Mouse (Mus musculus) intestine, postnatal 0 days (tissue): ENCODE data around the gene Myrip. TPM values are rescaled to one million over a fixed set of nuclear protein-coding genes. Genes with fewer than 3 reads are reported as not detected.

Experiments
- ATAC-seq: fragments of 200-750 bp; cut with Nextera tagmentation; 2 replicates; pipeline ENCODE4 v1.8.0; 2017; ENCODE audit warnings: mild to moderate bottlenecking, moderate TSS enrichment, moderate library complexity
- H3K27ac ChIP-seq: fragments of 300-500 bp; sonication (generic); 2 replicates; pipeline ENCODE4 v1.5.1; 2014; ENCODE audit warnings: mild to moderate bottlenecking, low read depth, low read length, moderate library complexity
- H3K27me3 ChIP-seq: fragments of 300-500 bp; sonication (generic); replicated peaks from 2 replicates; pipeline ENCODE4 v1.6.1; 2014; ENCODE audit warnings: low read length, mixed read lengths; ENCODE audit not compliant: control insufficient read depth, insufficient read depth
- H3K36me3 ChIP-seq: fragments of 300-500 bp; sonication (generic); 2 replicates; pipeline ENCODE4 v1.6.1; 2014; ENCODE audit warnings: mild to moderate bottlenecking, moderate library complexity; ENCODE audit not compliant: control insufficient read depth, insufficient read depth
- H3K4me1 ChIP-seq: fragments of 300-500 bp; sonication (generic); replicated peaks from 2 replicates; pipeline ENCODE4 v1.6.1; 2014; ENCODE audit warnings: antibody characterized with exemption, low read length, mixed read lengths; ENCODE audit not compliant: control insufficient read depth, insufficient read depth
- H3K4me2 ChIP-seq: fragments of 300-500 bp; sonication (generic); replicated peaks from 2 replicates; pipeline ENCODE4 v1.6.1; 2014; ENCODE audit warnings: low read depth, mild to moderate bottlenecking, moderate library complexity
- H3K4me3 ChIP-seq: fragments of 300-500 bp; sonication (generic); 2 replicates; pipeline ENCODE4 v1.5.1; 2014; ENCODE audit warnings: low read depth, low read length
- H3K9ac ChIP-seq: fragments of 300-500 bp; sonication (generic); 2 replicates; pipeline ENCODE4 v1.6.1; 2014; ENCODE audit warnings: mild to moderate bottlenecking, low read depth, low read length
- H3K9me3 ChIP-seq: fragments of 300-500 bp; sonication (generic); 2 replicates; pipeline ENCODE4 v1.6.1; 2016; ENCODE audit warnings: mixed run types; ENCODE audit not compliant: control insufficient read depth
- CTCF ChIP-seq: sonication (generic); IDR thresholded peaks from 2 replicates; pipeline ENCODE4 v1.5.1; 2016; ENCODE audit warnings: low read depth, mild to moderate bottlenecking, control low read depth, antibody characterized with exemption, moderate library complexity
- WGBS: fragments of 180-500 bp; shearing (Covaris S2); extraction: QIAGEN DNeasy Blood & Tissue Kit; methylation state at CpG from one replicate; pipeline ENCODE4 v1.1.7; 2014; 5-methylcytosine and 5-hydroxymethylcytosine counted together
- polyA plus RNA-seq: library from polyadenylated mRNA; unstranded; fragments of >200 nt; fragmentation: Nextera tagmentation; extraction: Ambion mirVana; gene quantifications from 2 replicates; pipeline ENCODE4 v1.2.1, GENCODE M21; 2015

Myrip gene
- polyA plus RNA-seq, 1 experiment from 2014 or later, result 0.47 TPM

- no peak overlapping the region for H3K4me2 ChIP-seq
- no peaks in the 10 kb centered on the region; the same call in 1 of the 2 replicates for H3K4me1 ChIP-seq
- 0 out of 2 replicates have a peak, but pooled peaks cover 4% of the 10 kb centered on the region for H3K9me3 ChIP-seq
- no peak for TF ChIP-seq CTCF
- no peak overlapping the region for H3K27ac ChIP-seq
- ATAC-seq, result no peak
- WGBS, result 89% methylated on average over 12 of the region's 12 CpGs
- no peaks in the 10 kb centered on the region for H3K36me3 ChIP-seq
- no peak overlapping the region for H3K9ac ChIP-seq
- H3K27me3 ChIP-seq, result no peaks in the 10 kb centered on the region
- no peak overlapping the region for H3K4me3 ChIP-seq
Observed at GRCm38 (mm10) chr9:120354550-120355345, 53.4 kb downstream of the Myrip start.

- H3K27me3 ChIP-seq, result no peaks in the 10 kb centered on the region
- no peak overlapping the region for H3K4me2 ChIP-seq
- no peaks in the 10 kb centered on the region for H3K4me1 ChIP-seq
- H3K9ac ChIP-seq, result no peak overlapping the region
- 57% methylated on average over 6 of the region's 6 CpGs for WGBS
- no peak for ATAC-seq
- no peak for TF ChIP-seq CTCF
- no peak overlapping the region for H3K27ac ChIP-seq
- no peak overlapping the region for H3K4me3 ChIP-seq
- H3K36me3 ChIP-seq, result no peaks in the 10 kb centered on the region
- 0 out of 2 replicates have a peak, but pooled peaks cover 4% of the 10 kb centered on the region for H3K9me3 ChIP-seq
Observed at GRCm38 (mm10) chr9:120356490-120356889, 55.2 kb downstream of the Myrip start.

- Histone ChIP-seq H3K9ac (no peak overlapping the region), H3K4me3 (no peak overlapping the region), H3K27ac (no peak overlapping the region), H3K9me3 (0 out of 2 replicates have a peak, but pooled peaks cover 4% of the 10 kb centered on the region), H3K4me2 (no peak overlapping the region), H3K4me1 (no peaks in the 10 kb centered on the region), H3K36me3 (no peaks in the 10 kb centered on the region), H3K27me3 (no peaks in the 10 kb centered on the region)
- WGBS, result 78% methylated on average over 6 of the region's 6 CpGs
- no peak for TF ChIP-seq CTCF
- ATAC-seq, result no peak
Observed at GRCm38 (mm10) chr9:120358060-120358459, 56.7 kb downstream of the Myrip start.

- Histone ChIP-seq H3K4me3 (no peak overlapping the region), H3K27ac (no peak overlapping the region), H3K4me2 (no peak overlapping the region), H3K36me3 (no peaks in the 10 kb centered on the region), H3K9me3 (no peaks in the 10 kb centered on the region), H3K27me3 (no peaks in the 10 kb centered on the region), H3K4me1 (no peaks in the 10 kb centered on the region), H3K9ac (no peak overlapping the region)
- no peak for TF ChIP-seq CTCF
- WGBS, result 33% methylated on average over 14 of the region's 14 CpGs
- no peak for ATAC-seq
Observed at GRCm38 (mm10) chr9:120360397-120361177, 59.3 kb downstream of the Myrip start.

GRCm38 (mm10) chr9:120361656-120362055 lies 60.3 kb downstream of the Myrip start:
- no peak overlapping the region for H3K4me3 ChIP-seq
- no peaks in the 10 kb centered on the region for H3K9me3 ChIP-seq
- ATAC-seq, result no peak
- H3K36me3 ChIP-seq, result no peaks in the 10 kb centered on the region
- no peak overlapping the region for H3K27ac ChIP-seq
- H3K9ac ChIP-seq, result no peak overlapping the region
- TF ChIP-seq CTCF, result no peak
- H3K27me3 ChIP-seq, result no peaks in the 10 kb centered on the region
- H3K4me2 ChIP-seq, result no peak overlapping the region
- 80% methylated on average over 6 of the region's 6 CpGs for WGBS
- no peaks in the 10 kb centered on the region for H3K4me1 ChIP-seq

- no peaks in the 10 kb centered on the region for H3K9me3 ChIP-seq
- H3K36me3 ChIP-seq, result no peaks in the 10 kb centered on the region
- no peak overlapping the region for H3K27ac ChIP-seq
- H3K4me3 ChIP-seq, result no peak overlapping the region
- H3K4me1 ChIP-seq, result no peaks in the 10 kb centered on the region
- no peak overlapping the region for H3K4me2 ChIP-seq
- ATAC-seq, result no peak
- no peak overlapping the region for H3K9ac ChIP-seq
- no peaks in the 10 kb centered on the region for H3K27me3 ChIP-seq
- no peak for TF ChIP-seq CTCF
- 37% methylated on average over 3 of the region's 3 CpGs for WGBS
Observed at GRCm38 (mm10) chr9:120362684-120363083, 61.4 kb downstream of the Myrip start.
